Mouse (Mus musculus) sigmoid colon, adult 10 weeks (tissue): Measurements from ENCODE around the gene Slc51a. TPM values are rescaled to one million over a fixed set of nuclear protein-coding genes. Genes with fewer than 3 reads are reported as not detected.

Source experiments
- polyA plus RNA-seq: library from polyadenylated mRNA; stranded (reverse); fragments of 350-450 nt; fragmentation: Illumina TruSeq; extraction: RNeasy Lipid Tissue Mini Kit (QIAGEN cat#74804); gene quantifications from one replicate; pipeline ENCODE4 v1.2.3, GENCODE M21; 2014; ENCODE audit warnings: low read depth, low replicate concordance

Slc51a gene
- 0.28 TPM for polyA plus RNA-seq

DNA sequence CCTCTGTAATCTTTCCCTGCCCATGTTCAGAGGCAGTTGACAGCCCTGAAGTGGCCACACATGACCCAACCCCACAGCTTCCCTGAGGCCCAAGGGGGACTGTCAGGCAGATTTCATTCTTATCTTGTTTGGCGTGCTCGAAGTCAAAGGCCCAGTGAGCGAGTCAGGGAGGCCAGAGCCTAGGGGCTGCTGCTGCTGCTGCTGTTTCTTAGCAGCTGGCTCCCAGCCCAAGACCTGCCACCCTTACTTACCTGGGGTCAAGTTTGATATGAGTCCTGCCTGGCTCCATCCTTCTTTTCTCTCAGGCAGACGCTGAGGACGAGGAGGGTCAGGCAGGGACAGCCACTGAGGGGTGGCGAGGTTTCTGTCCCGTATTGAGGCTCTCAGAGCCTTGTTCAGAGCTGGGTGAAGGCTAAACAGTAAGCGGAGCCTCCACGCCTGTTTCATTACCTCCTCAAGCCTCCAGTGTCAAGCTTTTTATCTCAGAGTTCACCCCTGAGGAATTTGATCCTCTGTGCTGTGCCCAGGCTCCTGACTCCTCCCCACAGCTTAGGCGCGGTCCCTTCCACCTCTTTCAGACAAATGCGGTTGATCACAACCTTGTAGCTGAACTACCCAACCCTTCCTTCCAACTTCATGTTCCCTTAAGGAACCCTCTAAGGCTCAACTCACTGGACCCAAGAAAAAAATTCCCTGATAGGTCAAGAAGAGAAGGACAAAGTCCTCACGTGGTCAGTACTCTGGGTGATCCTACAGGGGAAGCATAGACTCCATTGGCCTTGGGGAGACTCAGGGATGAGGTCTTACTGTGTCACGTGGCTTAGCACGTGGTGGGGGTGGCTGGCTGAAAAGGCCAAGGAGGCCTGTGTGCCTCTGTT, at the start of gene Slc51a:
Gene Slc51a (minus strand): TSS at position 646 of the 878 bp plus-strand sequence.

DNA sequence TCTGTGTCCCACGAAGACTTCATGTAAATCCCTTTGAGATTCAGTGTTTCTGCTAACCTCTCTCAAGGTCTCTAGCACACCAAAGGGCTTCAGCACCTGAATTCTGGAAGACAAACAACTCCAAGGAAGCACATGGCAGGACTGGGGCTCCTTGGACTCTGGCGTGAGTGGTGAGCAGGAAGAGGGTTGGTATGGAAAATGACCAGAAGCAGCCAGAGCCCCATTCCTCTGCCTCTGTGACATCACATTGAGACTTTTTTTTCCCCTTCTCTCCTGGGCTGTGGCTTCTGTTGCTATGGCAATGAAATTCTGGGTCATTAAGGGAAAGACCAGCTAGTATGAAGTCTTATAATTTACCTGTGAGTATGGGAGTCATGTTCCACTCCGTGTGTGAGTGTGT, 8.3 kb upstream of the Slc51a start, which contains the start of gene Zdhhc19:
Gene Zdhhc19 (plus strand): TSS at position 301 of the 400 bp plus-strand sequence.

GRCm38 (mm10) chr16:32430474-32431046, 57.1 kb downstream of the Slc51a start, which contains the start of gene Pcyt1a:
Pcyt1a (plus strand) TSS chr16:32430921.

Other genes with a start within 250 kb of the Slc51a start
- gene Fbxo45, start 240.7 kb downstream of the Slc51a start, polyA plus RNA-seq: 25.2 TPM
- 6.7 TPM for gene Wdr53, start 240.7 kb downstream of the Slc51a start, polyA plus RNA-seq
- gene Smco1, start 216.4 kb downstream of the Slc51a start, polyA plus RNA-seq: not detected
- gene Rnf168, start 210.4 kb downstream of the Slc51a start, polyA plus RNA-seq: 41.9 TPM
- 35.7 TPM for gene Ubxn7, start 155.6 kb downstream of the Slc51a start, polyA plus RNA-seq
- gene Tm4sf19, start 87.4 kb downstream of the Slc51a start, polyA plus RNA-seq: not detected
- 16.9 TPM for gene Tctex1d2, start 68.2 kb downstream of the Slc51a start, polyA plus RNA-seq
- 36.9 TPM for gene Pcyt1a, start 57.0 kb downstream of the Slc51a start, polyA plus RNA-seq
- gene Zdhhc19, start 8.4 kb upstream of the Slc51a start, polyA plus RNA-seq: not detected
- 417 TPM for gene Tfrc, start 121.0 kb upstream of the Slc51a start, polyA plus RNA-seq
- 1.5 TPM for gene Tnk2, start 156.0 kb upstream of the Slc51a start, polyA plus RNA-seq
- 81.6 TPM for gene Muc4, start 248.0 kb upstream of the Slc51a start, polyA plus RNA-seq